Mouse (Mus musculus) stomach, postnatal 0 days (tissue): ENCODE measurements around the gene Creb5.

ENCODE experiments used
- CTCF ChIP-seq: IDR thresholded peaks from 2 replicates; pipeline ENCODE4 v1.5.1; 2016; ENCODE audit warnings: antibody characterized with exemption, low read depth, mild to moderate bottlenecking, moderate library complexity
- EP300 ChIP-seq: optimal IDR thresholded peaks from 2 replicates; pipeline ENCODE3; 2016; ENCODE audit warnings: antibody characterized with exemption

GRCm38 (mm10) chr6:53621295-53621694, 334.2 kb downstream of the Creb5 start:
- TF ChIP-seq CTCF (no peak), EP300 (no peak)
